Mouse (Mus musculus) right cerebral cortex, postnatal 14 days (tissue): ENCODE results near the gene Gm13275.
"Not testable (repeated sequence)": the region's sequence is repeated elsewhere in the genome, so short reads cannot be mapped to it uniquely, and the experiment has no call there.

Experiments
- DNase-seq: peaks from one replicate; pipeline ENCODE4 v3.0.0; 2022

Gene Gm13275

GRCm38 (mm10) chr4:88793936-88794675 lies at the start of gene Gm13275:
Gene Gm13275 (plus strand): TSS chr4:88794487.
- DNase-seq: peak; percentile 6

GRCm38 (mm10) chr4:88749926-88750325 lies 44.4 kb upstream of the Gm13275 start:
- DNase-seq: no peak

GRCm38 (mm10) chr4:88754818-88755340 lies 39.4 kb upstream of the Gm13275 start, which contains the start of gene Gm13271:
Gene Gm13271 (plus strand): TSS chr4:88754868.
- peak; percentile 36 for DNase-seq

- DNase-seq: not testable (repeated sequence)
Observed at GRCm38 (mm10) chr4:88756581-88757513, 37.4 kb upstream of the Gm13275 start.

- DNase-seq: peak; percentile 75
Observed at GRCm38 (mm10) chr4:88757628-88758031, 36.7 kb upstream of the Gm13275 start.

- DNase-seq: not testable (repeated sequence)
Observed at GRCm38 (mm10) chr4:88758751-88759150, 35.5 kb upstream of the Gm13275 start.

GRCm38 (mm10) chr4:88759610-88760268 lies 34.5 kb upstream of the Gm13275 start, which contains the start of gene Gm13283:
Gene Gm13283 (plus strand): TSS chr4:88760119.
- not testable (repeated sequence) for DNase-seq

GRCm38 (mm10) chr4:88760431-88760830 lies 33.9 kb upstream of the Gm13275 start:
- DNase-seq: peak; percentile 33

- DNase-seq: peak; percentile 51
Observed at GRCm38 (mm10) chr4:88761776-88762175, 32.5 kb upstream of the Gm13275 start.

- DNase-seq: not testable (repeated sequence)
Observed at GRCm38 (mm10) chr4:88762341-88762740, 31.9 kb upstream of the Gm13275 start.

GRCm38 (mm10) chr4:88763384-88764018 lies 30.8 kb upstream of the Gm13275 start:
- DNase-seq: not testable (repeated sequence)

GRCm38 (mm10) chr4:88773534-88773933 lies 20.8 kb upstream of the Gm13275 start, which contains the start of gene Gm13290:
Gene Gm13290 (plus strand): TSS chr4:88773834.
- not testable (repeated sequence) for DNase-seq

GRCm38 (mm10) chr4:88776622-88777021 lies 17.7 kb upstream of the Gm13275 start, which contains the start of gene Gm13289:
Gene Gm13289 (plus strand): TSS chr4:88776922.
- DNase-seq: not testable (repeated sequence)

- DNase-seq: not testable (repeated sequence)
Observed at GRCm38 (mm10) chr4:88779550-88779949, 14.7 kb upstream of the Gm13275 start, which contains the start of gene Gm13272. Gene Gm13272 (plus strand): TSS chr4:88779850.

- not testable (repeated sequence) for DNase-seq
Observed at GRCm38 (mm10) chr4:88780320-88780719, 14.0 kb upstream of the Gm13275 start.

GRCm38 (mm10) chr4:88781831-88782230 lies 12.5 kb upstream of the Gm13275 start, which contains the start of gene Ifnz:
Gene Ifnz (plus strand): TSS chr4:88782131.
- DNase-seq: not testable (repeated sequence)

- DNase-seq: not testable (repeated sequence)
Observed at GRCm38 (mm10) chr4:88782335-88782734, 12.0 kb upstream of the Gm13275 start.

GRCm38 (mm10) chr4:88785409-88785808 lies 8.9 kb upstream of the Gm13275 start, which contains the start of gene Gm13276:
Gene Gm13276 (plus strand): TSS chr4:88785709.
- DNase-seq: not testable (repeated sequence)

GRCm38 (mm10) chr4:88788402-88788801 lies 5.9 kb upstream of the Gm13275 start, which contains the start of gene Gm13277:
Gene Gm13277 (plus strand): TSS chr4:88788632.
- DNase-seq: peak; percentile 48

- DNase-seq: not testable (repeated sequence)
Observed at GRCm38 (mm10) chr4:88791250-88791649, 3.0 kb upstream of the Gm13275 start, which contains the start of gene Gm13278. Gene Gm13278 (plus strand): TSS chr4:88791550.

GRCm38 (mm10) chr4:88797097-88797496 lies 2.8 kb downstream of the Gm13275 start, which contains the start of gene Gm13279:
Gene Gm13279 (plus strand): TSS chr4:88797397.
- not testable (repeated sequence) for DNase-seq
